Mouse (Mus musculus) forebrain, postnatal 0 days (tissue): ENCODE measurements around the gene Maob. TPM values are rescaled to one million over a fixed set of nuclear protein-coding genes. Genes with fewer than 3 reads are reported as not detected.

Experiments used
- ATAC-seq: fragments of 200-750 bp; cut with Nextera tagmentation; 2 replicates; pipeline ENCODE4 v1.8.0; 2017; ENCODE audit warnings: mild to moderate bottlenecking, moderate library complexity
- DNase-seq: peaks from one replicate; pipeline ENCODE4 v3.0.0-alpha.2; 2015
- H3K27ac ChIP-seq: fragments of 300-500 bp; sonication (generic); 2 replicates; pipeline ENCODE4 v1.5.1; 2014; ENCODE audit warnings: low read depth, mild to moderate bottlenecking, antibody characterized with exemption, low read length, moderate library complexity, mixed read lengths
- H3K27me3 ChIP-seq: fragments of 300-500 bp; sonication (generic); 2 replicates; pipeline ENCODE4 v1.6.1; 2014; ENCODE audit warnings: mild to moderate bottlenecking, low read length, mixed read lengths; ENCODE audit not compliant: insufficient read depth
- H3K36me3 ChIP-seq: fragments of 300-500 bp; sonication (generic); 2 replicates; pipeline ENCODE4 v1.6.1; 2014; ENCODE audit warnings: mild to moderate bottlenecking, moderate library complexity; ENCODE audit not compliant: insufficient read depth
- H3K4me1 ChIP-seq: fragments of 300-500 bp; sonication (generic); 2 replicates; pipeline ENCODE4 v1.6.1; 2014; ENCODE audit warnings: antibody characterized with exemption; ENCODE audit not compliant: insufficient read depth
- H3K4me2 ChIP-seq: fragments of 300-500 bp; sonication (generic); 2 replicates; pipeline ENCODE4 v1.6.1; 2014; ENCODE audit warnings: low read depth, mild to moderate bottlenecking, moderate library complexity
- H3K4me3 ChIP-seq: fragments of 300-500 bp; sonication (generic); 2 replicates; pipeline ENCODE4 v1.5.1; 2014; ENCODE audit warnings: low read depth, low read length, mixed read lengths
- H3K9ac ChIP-seq: fragments of 300-500 bp; sonication (generic); 2 replicates; pipeline ENCODE4 v1.6.1; 2014; ENCODE audit warnings: mild to moderate bottlenecking
- H3K9me3 ChIP-seq: fragments of 300-500 bp; sonication (generic); 2 replicates; pipeline ENCODE4 v1.6.1; 2016; ENCODE audit warnings: low read length
- CTCF ChIP-seq: sonication (generic); IDR thresholded peaks from 2 replicates; pipeline ENCODE4 v1.5.1; 2016; ENCODE audit warnings: antibody characterized with exemption, control low read depth, low read depth
- WGBS: fragments of 180-500 bp; shearing (Covaris S2); extraction: QIAGEN DNeasy Blood & Tissue Kit; methylation state at CpG from one replicate; pipeline ENCODE4 v1.1.7; 2014; 5-methylcytosine and 5-hydroxymethylcytosine counted together
- polyA plus RNA-seq: library from polyadenylated mRNA; unstranded; fragments of >200 nt; fragmentation: Nextera tagmentation; extraction: Ambion mirVana; gene quantifications from 2 replicates; pipeline ENCODE4 v1.2.1, GENCODE M21; 2015
- total RNA-seq: library from RNA; depleted of rRNA; stranded (reverse); fragments of >200 nt; gene quantifications from 2 replicates; pipeline ENCODE4 v1.2.3, GENCODE M21; 2014; rRNA removed

The Maob gene
- total and polyA plus RNA-seq, 2 experiments from 2014 or later = 2.5 to 6.0 TPM

- no peaks in the 10 kb centered on the region for H3K9me3 ChIP-seq
- no peaks in the 10 kb centered on the region for H3K27me3 ChIP-seq
- H3K36me3 ChIP-seq = no peaks in the 10 kb centered on the region
- no peak overlapping the region for H3K27ac ChIP-seq
- 86% methylated on average over 1 of the region's 1 CpGs for WGBS
- no peak for ATAC-seq
- no peak overlapping the region for H3K4me2 ChIP-seq
- no peaks in the 10 kb centered on the region for H3K4me1 ChIP-seq
- H3K4me3 ChIP-seq = no peak overlapping the region
- H3K9ac ChIP-seq = no peak overlapping the region
- DNase-seq = no peak
- TF ChIP-seq CTCF = no peak
Measured at GRCm38 (mm10) chrX:16706094-16706493, 111.1 kb downstream of the Maob start.

Other genes starting within 250 kb of the Maob start
- gene Maoa, start 197.7 kb downstream of the Maob start, total RNA-seq = 28.5 and 33.9 TPM in 2 replicates
- 18.0 and 21.7 TPM in 2 replicates for gene Maoa, start 197.7 kb downstream of the Maob start, polyA plus RNA-seq
- 6.9 and 9.6 TPM in 2 replicates for gene Ndp, start 94.4 kb upstream of the Maob start, total RNA-seq
- gene Ndp, start 94.4 kb upstream of the Maob start, polyA plus RNA-seq = 9.0 and 9.2 TPM in 2 replicates